Mouse (Mus musculus): ENCODE results near the gene Nsun3. TPM values are rescaled to one million over a fixed set of nuclear protein-coding genes. Genes with fewer than 3 reads are reported as not detected.
"Not testable (repeated sequence)": the region's sequence is repeated elsewhere in the genome, so short reads cannot be mapped to it uniquely, and the experiment has no call there.

Gene Nsun3
- polyA plus RNA-seq, 1 experiment from 2014 or later, result 10.1 TPM

GRCm38 (mm10) chr16:62753597-62753996 is 33.0 kb downstream of the Nsun3 start:
- DNase-seq (ENCODE audit: low spot score), result no peak

GRCm38 (mm10) chr16:62753079-62753478 is 33.5 kb downstream of the Nsun3 start:
- no peak for DNase-seq (ENCODE audit: low spot score)

GRCm38 (mm10) chr16:62745875-62746274 is 40.7 kb downstream of the Nsun3 start:
- no peak for DNase-seq (ENCODE audit: low spot score)

- DNase-seq (ENCODE audit: low spot score), result no peak
Measured at GRCm38 (mm10) chr16:62734359-62734758, 52.3 kb downstream of the Nsun3 start.

GRCm38 (mm10) chr16:62730291-62730690 is 56.3 kb downstream of the Nsun3 start:
- no peak for DNase-seq (ENCODE audit: low spot score)

GRCm38 (mm10) chr16:62729846-62730245 is 56.8 kb downstream of the Nsun3 start:
- DNase-seq (ENCODE audit: low spot score), result no peak

GRCm38 (mm10) chr16:62718255-62718654 is 68.4 kb downstream of the Nsun3 start:
- not testable (repeated sequence) for DNase-seq (ENCODE audit: low spot score)

- DNase-seq (ENCODE audit: low spot score), result no peak
Measured at GRCm38 (mm10) chr16:62690436-62690835, 96.2 kb downstream of the Nsun3 start.

- DNase-seq (ENCODE audit: low spot score), result no peak
Measured at GRCm38 (mm10) chr16:62686073-62686472, 100.5 kb downstream of the Nsun3 start.

GRCm38 (mm10) chr16:62685494-62685893 is 101.1 kb downstream of the Nsun3 start:
- DNase-seq (ENCODE audit: low spot score), result no peak

Small RNAs within 50 kb of the gene (microRNA-seq; reads per million reads assigned to microRNA genes)
- gene Gm25986 (ENCODE audit: borderline number of aligned reads), result not detected

Other genes starting within 250 kb of the Nsun3 start
- gene Stx19, start 27.9 kb upstream of the Nsun3 start, polyA plus RNA-seq (2015; fragmentation: Nextera tagmentation; extraction: Ambion mirVana), result 0.14 and 0.33 TPM in 2 replicates
- 14.4 and 16.5 TPM in 2 replicates for gene Arl13b, start 60.2 kb upstream of the Nsun3 start, polyA plus RNA-seq (2015; fragmentation: Nextera tagmentation; extraction: Ambion mirVana)
- gene Pros1, start 67.5 kb upstream of the Nsun3 start, polyA plus RNA-seq (2015; fragmentation: Nextera tagmentation; extraction: Ambion mirVana), result 17.0 and 19.8 TPM in 2 replicates

All from thymus, postnatal 0 days (tissue).